Mouse (Mus musculus) stomach, embryonic 16.5 days (tissue): ENCODE data around the gene Ing1. TPM values are rescaled to one million over a fixed set of nuclear protein-coding genes. Genes with fewer than 3 reads are reported as not detected.
"Not testable (repeated sequence)": the region's sequence is repeated elsewhere in the genome, so short reads cannot be mapped to it uniquely, and the experiment has no call there.

Experiments
- ATAC-seq: fragments of 200-750 bp; cut with Nextera tagmentation; 2 replicates; pipeline ENCODE4 v1.8.0; 2017; ENCODE audit warnings: moderate number of reproducible peaks, moderate TSS enrichment; ENCODE audit not compliant: insufficient read depth, low FRiP score
- H3K27ac ChIP-seq: fragments of 300-500 bp; sonication (generic); 2 replicates; pipeline ENCODE4 v1.5.1; 2014; ENCODE audit warnings: low read length
- H3K27me3 ChIP-seq: fragments of 300-500 bp; sonication (generic); 2 replicates; pipeline ENCODE4 v1.6.1; 2014; ENCODE audit warnings: low read length, control low read depth, mixed read lengths; ENCODE audit not compliant: control insufficient read depth, insufficient read depth
- H3K36me3 ChIP-seq: fragments of 300-500 bp; sonication (generic); 2 replicates; pipeline ENCODE4 v1.6.1; 2014; ENCODE audit warnings: low read length; ENCODE audit not compliant: control insufficient read depth, insufficient read depth
- H3K4me1 ChIP-seq: fragments of 300-500 bp; sonication (generic); 2 replicates; pipeline ENCODE4 v1.6.1; 2014; ENCODE audit warnings: low read length, control low read depth, mixed read lengths; ENCODE audit not compliant: control insufficient read depth, insufficient read depth
- H3K4me2 ChIP-seq: fragments of 300-500 bp; sonication (generic); 2 replicates; pipeline ENCODE4 v1.6.1; 2014; ENCODE audit warnings: low read depth, low read length, mixed read lengths
- H3K4me3 ChIP-seq: fragments of 300-500 bp; sonication (generic); replicated peaks from 2 replicates; pipeline ENCODE4 v1.5.1; 2014; ENCODE audit warnings: mild to moderate bottlenecking, low read length
- H3K9ac ChIP-seq: fragments of 300-500 bp; sonication (generic); 2 replicates; pipeline ENCODE4 v1.6.1; 2014; ENCODE audit warnings: low read length
- H3K9me3 ChIP-seq: fragments of 300-500 bp; sonication (generic); replicated peaks from 2 replicates; pipeline ENCODE4 v1.6.1; 2016; ENCODE audit warnings: low read length, control low read depth; ENCODE audit not compliant: control insufficient read depth
- WGBS: fragments of 180-500 bp; shearing (Covaris S2); extraction: QIAGEN DNeasy Blood & Tissue Kit; methylation state at CpG from one replicate; pipeline ENCODE4 v1.1.7; 2014; 5-methylcytosine and 5-hydroxymethylcytosine counted together
- polyA plus RNA-seq: library from polyadenylated mRNA; unstranded; fragments of >200 nt; fragmentation: Nextera tagmentation; extraction: Ambion mirVana; gene quantifications from 2 replicates; pipeline ENCODE4 v1.2.1, GENCODE M21; 2015

Gene Ing1
- polyA plus RNA-seq, 1 experiment from 2014 or later, result 24.9 TPM

DNA sequence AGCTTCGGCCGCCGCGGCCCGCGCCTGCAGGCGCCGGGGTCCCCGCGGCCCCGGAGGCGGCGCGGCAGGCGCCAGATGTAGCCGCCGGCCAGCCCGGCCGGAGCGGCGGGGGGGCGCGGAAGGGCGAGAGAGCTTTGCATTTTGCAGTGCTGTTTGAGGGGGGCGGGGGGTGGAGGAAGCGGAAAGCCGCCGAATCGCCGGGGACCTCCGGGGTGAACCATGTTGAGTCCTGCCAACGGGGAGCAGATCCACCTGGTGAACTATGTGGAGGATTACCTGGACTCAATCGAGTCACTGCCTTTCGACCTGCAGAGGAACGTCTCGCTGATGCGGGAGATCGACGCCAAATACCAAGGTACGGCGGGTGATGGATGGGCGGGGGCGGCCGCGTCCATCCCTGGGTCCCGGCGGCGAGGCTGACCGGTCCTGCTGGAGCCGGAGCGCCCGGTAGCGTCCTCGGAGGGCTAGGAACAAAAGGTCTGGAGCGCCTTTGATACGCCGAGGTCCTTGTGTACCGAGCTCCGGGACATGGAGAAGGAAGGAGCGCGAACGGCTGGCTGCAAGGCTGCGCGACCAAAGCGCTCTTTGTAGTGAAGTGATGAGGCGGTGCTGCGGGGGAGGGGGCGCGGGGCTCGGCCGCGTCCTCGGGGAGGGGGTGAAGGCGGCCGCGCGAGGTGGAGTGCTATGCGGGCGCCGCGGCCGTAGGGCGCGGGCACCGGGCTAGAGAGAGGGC is 1.5 kb downstream of the Ing1 start:
- Histone ChIP-seq H3K9me3 (no peaks in the 10 kb centered on the region), H3K4me3 (peak overlapping the region; percentile 67), H3K4me2 (peak overlapping the region; percentile 70), H3K36me3 (peaks cover 9% of the 10 kb centered on the region), H3K4me1 (peaks cover 24% of the 10 kb centered on the region), H3K27me3 (no peaks in the 10 kb centered on the region), H3K27ac (peak overlapping the region; percentile 97), H3K9ac (peak overlapping the region; percentile 98)
- WGBS, result under 1% methylated on average over 83 of the region's 85 CpGs
- ATAC-seq, result no peak

DNA sequence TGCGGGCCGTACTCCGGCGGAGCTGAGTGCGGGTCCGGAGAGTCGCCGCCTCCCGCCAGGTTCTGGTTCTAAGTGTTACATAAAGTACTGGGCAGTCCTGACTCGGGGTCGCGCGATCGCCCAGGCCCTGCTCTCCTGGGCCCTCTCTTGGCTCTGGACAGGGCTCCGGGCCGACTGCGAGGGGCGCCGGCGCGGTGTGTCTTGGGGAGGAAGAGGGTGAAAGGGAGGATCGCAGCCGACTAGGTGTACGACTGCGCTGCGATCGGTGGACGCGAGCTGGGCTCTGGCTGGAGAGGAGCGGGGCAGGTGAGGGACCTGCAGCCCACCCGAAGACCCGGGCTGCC is 2.0 kb downstream of the Ing1 start:
- Histone ChIP-seq H3K27ac (peak overlapping the region; percentile 97), H3K4me3 (peak overlapping the region; percentile 67), H3K27me3 (no peaks in the 10 kb centered on the region), H3K4me2 (peak overlapping the region; percentile 70), H3K36me3 (peaks cover 14% of the 10 kb centered on the region), H3K4me1 (peaks cover 24% of the 10 kb centered on the region), H3K9me3 (no peaks in the 10 kb centered on the region), H3K9ac (peak overlapping the region; percentile 98)
- ATAC-seq, result no peak
- 0% methylated on average over 29 of the region's 32 CpGs for WGBS

DNA sequence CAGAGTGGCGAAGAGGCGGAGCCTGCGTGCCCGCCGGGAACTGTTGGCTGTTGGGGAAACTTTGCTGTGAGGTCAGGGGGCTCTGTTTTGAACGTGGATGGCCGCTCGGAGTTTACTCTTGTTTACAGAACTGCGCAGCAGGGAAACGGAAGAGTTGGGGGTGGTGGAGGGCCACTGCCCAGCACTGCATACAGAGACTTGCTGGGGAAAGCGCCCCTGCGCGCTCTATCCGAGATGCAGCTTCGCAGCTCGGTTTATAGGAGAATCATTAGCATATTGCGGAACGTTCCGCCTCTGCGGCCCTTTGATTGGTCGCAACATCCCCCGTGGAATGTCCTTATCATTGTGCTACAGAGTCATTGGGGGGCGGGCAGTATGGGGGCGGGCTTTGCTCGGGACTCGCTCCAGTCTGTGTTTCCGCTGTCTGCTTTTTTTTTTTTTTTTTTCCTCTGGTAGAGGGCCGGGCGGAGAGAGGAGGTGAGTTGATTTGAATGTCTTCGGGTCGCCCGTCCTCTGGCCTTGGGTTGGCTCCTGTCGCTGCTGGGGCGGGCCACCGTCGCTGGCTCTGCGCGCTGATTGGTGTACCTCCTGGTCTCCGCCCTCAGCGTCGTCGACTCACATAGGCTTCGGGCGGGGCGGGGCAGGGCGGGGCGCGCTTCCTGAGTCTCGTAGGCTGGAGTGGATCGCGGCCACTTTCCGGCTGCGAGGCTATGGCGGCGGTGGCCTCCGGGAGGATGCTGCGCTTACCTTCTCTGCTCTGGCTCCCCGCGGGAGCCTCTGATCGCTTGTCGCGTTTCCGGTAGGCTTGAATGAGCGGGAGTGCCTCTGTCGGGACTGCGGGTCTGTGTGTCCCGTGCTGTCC is 2.6 kb downstream of the Ing1 start:
- peak; percentile 85 for ATAC-seq
- H3K36me3 ChIP-seq, result peaks cover 14% of the 10 kb centered on the region
- H3K27ac ChIP-seq, result peak overlapping the region; percentile 97
- H3K9ac ChIP-seq, result peak overlapping the region; percentile 98
- H3K9me3 ChIP-seq, result no peaks in the 10 kb centered on the region
- H3K4me2 ChIP-seq, result peak overlapping the region; percentile 76
- H3K4me1 ChIP-seq, result peaks cover 24% of the 10 kb centered on the region
- peak overlapping the region; percentile 67 for H3K4me3 ChIP-seq
- no peaks in the 10 kb centered on the region for H3K27me3 ChIP-seq
- under 1% methylated on average over 67 of the region's 67 CpGs for WGBS

DNA sequence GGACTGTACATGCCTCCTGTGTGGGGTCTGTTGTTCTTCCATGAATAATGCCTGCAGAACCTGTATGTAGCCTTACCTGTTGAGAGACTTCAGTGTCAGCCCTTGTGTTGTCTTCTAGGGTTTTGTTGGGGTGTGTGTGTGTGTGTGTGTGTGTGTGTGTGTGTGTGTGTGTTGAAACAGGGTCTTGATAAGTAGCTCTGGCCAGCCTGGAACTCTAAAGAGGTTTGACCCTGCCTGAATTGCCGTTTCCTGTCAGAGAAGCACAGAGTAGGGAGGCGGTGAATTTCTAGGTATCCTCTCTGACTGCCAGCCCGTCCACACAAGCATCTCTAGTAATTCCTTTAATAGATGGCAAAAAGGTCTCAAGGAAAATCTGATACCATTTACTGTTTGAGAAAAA is 4.1 kb downstream of the Ing1 start:
- no peak overlapping the region for H3K4me3 ChIP-seq

DNA sequence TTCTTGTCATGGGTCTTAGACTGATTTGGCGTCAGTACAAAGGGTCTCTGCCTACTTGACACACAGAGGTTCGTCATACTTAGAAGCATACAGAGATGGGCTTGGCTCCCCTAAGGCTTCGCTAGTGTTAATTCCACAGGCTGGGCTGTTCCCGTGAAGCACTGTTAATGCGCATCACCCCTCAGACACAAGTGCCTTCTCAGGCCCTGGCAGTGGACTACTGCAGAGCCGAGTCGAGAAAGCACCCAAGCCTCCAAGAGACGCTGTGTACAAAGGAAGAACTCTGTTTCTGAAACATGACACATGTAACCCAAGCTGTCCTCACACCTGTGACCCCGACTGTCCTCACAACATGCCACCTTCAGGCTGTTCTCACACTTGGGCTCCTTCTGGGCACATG is 4.8 kb downstream of the Ing1 start:
- no peak overlapping the region for H3K27ac ChIP-seq
- no peak overlapping the region for H3K4me3 ChIP-seq
- H3K9ac ChIP-seq, result no peak overlapping the region
- peaks cover 19% of the 10 kb centered on the region for H3K36me3 ChIP-seq
- H3K9me3 ChIP-seq, result no peaks in the 10 kb centered on the region
- ATAC-seq, result no peak
- no peaks in the 10 kb centered on the region for H3K27me3 ChIP-seq
- no peak overlapping the region for H3K4me2 ChIP-seq
- H3K4me1 ChIP-seq, result peaks cover 13% of the 10 kb centered on the region
- WGBS, result 78% methylated on average over 9 of the region's 9 CpGs

More for the DNA sequence above, 4.1 kb downstream of the Ing1 start:
- WGBS, result 59% methylated on average over 3 of the region's 3 CpGs
- H3K9ac ChIP-seq, result peak overlapping the region; percentile 7; the same call in 1 of the 2 replicates
- H3K9me3 ChIP-seq, result no peaks in the 10 kb centered on the region
- ATAC-seq, result no peak
- no peak overlapping the region for H3K27ac ChIP-seq
- H3K27me3 ChIP-seq, result no peaks in the 10 kb centered on the region
- H3K4me2 ChIP-seq, result peak overlapping the region; percentile 76
- peaks cover 16% of the 10 kb centered on the region for H3K4me1 ChIP-seq
- H3K36me3 ChIP-seq, result peaks cover 19% of the 10 kb centered on the region

DNA sequence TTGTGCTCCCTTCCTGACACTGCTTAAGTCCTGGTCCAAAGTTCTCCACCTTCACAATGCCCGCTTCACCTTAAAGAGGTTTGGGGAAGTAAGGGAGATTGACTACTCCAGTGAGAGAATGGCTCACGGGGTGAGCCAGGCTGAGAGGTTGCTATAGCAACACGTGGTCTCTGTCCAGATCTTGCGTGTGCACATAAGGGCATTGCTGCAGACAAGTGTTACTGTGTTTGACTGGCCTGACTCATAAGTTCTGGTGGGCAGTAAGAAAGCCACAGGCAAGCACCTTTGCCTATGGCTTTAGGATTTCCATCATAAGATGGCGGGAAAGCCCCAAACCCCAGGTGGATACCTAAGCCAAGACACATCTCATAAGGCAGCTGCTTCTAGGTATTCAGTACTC is 8.9 kb downstream of the Ing1 start:
- H3K4me2 ChIP-seq, result no peak overlapping the region
- no peak overlapping the region for H3K9ac ChIP-seq
- H3K27me3 ChIP-seq, result no peaks in the 10 kb centered on the region
- no peak overlapping the region for H3K4me3 ChIP-seq
- H3K27ac ChIP-seq, result no peak overlapping the region
- no peak for ATAC-seq
- no peaks in the 10 kb centered on the region for H3K9me3 ChIP-seq
- 87% methylated on average over 5 of the region's 5 CpGs for WGBS
- H3K4me1 ChIP-seq, result peaks cover 7% of the 10 kb centered on the region
- peaks cover 22% of the 10 kb centered on the region for H3K36me3 ChIP-seq

DNA sequence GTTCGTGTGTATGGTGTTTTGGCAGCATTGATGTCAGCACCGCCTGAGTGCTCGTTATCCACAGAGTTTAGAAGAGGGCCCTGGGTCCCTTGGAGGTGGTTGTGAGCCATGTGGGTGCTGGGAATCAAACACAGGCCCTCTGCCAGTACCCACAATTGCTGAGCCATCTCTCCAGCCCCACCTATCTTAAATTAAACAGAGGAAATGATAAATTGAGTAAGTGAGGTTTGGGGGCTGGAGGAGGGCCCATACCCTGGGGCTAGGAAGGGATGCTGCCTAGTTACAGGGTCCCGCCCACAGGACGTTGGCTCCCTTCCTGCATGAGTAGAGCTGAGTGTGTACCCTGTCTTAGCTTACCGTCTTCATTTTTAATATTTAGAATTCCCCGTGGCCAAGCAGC is 9.3 kb downstream of the Ing1 start:
- Histone ChIP-seq H3K36me3 (peaks cover 22% of the 10 kb centered on the region), H3K4me3 (no peak overlapping the region), H3K4me1 (peaks cover 3% of the 10 kb centered on the region; the same call in 1 of the 2 replicates), H3K4me2 (no peak overlapping the region), H3K27me3 (no peaks in the 10 kb centered on the region), H3K27ac (no peak overlapping the region), H3K9me3 (no peaks in the 10 kb centered on the region), H3K9ac (no peak overlapping the region)
- WGBS, result 81% methylated on average over 7 of the region's 7 CpGs
- 0 out of 2 replicates have a peak, but pooled peaks have one; percentile 27 for ATAC-seq

DNA sequence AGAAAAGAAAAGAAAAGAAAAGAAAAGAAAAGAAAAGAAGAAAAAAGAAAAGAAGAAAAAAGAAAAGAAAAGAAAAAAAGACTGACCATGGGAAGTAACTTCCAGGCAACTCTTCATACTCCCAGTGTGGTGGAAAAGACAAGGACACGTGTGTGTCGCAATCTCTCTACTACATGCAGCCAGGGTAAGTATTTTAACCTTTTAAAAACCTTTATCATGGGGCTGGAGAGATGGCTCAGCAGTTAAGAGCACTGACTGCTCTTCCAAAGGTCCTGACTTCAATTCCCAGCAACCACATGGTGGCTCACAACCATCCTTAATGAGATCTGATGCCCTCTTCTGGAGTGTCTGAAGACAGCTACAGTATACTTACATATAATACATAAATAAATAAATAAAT is 12.8 kb downstream of the Ing1 start:
- not testable (repeated sequence) for H3K27me3 ChIP-seq, H3K4me1 ChIP-seq, H3K9ac ChIP-seq, H3K4me3 ChIP-seq, H3K36me3 ChIP-seq, H3K9me3 ChIP-seq, H3K4me2 ChIP-seq, ATAC-seq, H3K27ac ChIP-seq
- WGBS, result 93% methylated on average over 2 of the region's 2 CpGs
